In genomic region chr7:18893651-18894430, GRCm38 (mm10) we compare ENCODE assay signal across 8 mouse cellular contexts. TPM values are rescaled to one million over a fixed set of nuclear protein-coding genes. Genes with fewer than 3 reads are reported as not detected.
A peak's percentile ranks its signal among the peaks of the same experiment; 100 is the strongest.
DNase-seq lines count a peak whose midpoint lies in the region; ATAC-seq and TF ChIP-seq lines count a peak whose summit lies in the region.

No protein-coding gene starts in this region.

- DNase-seq in B cell, adult 2 months: peak; percentile 61 to 65
- DNase-seq in adrenal gland, adult 2 months: peak; percentile 84
- peak; percentile 78 for DNase-seq in embryo, embryonic 10.5 days (ENCODE audit: low spot score)
- DNase-seq in gastrocnemius, postnatal 4 days (ENCODE audit: low spot score in 2 of 2): peak; percentile 47 to 58
- peak; percentile 61 for DNase-seq in kidney, adult 11 months
- DNase-seq in liver, embryonic 14.5 days (ENCODE audit: low read depth in 3 of 3, low spot score in 3 of 3): peak; percentile 26 to 50 (median 35)
- peak; percentile 14 to 31 for DNase-seq in natural killer cell, adult 2 months (ENCODE audit: low spot score in 2 of 2)
- DNase-seq in thymus, postnatal 14 days: peak; percentile 64

- H3K36me3 ChIP-seq in liver, embryonic 14.5 days (replicated peaks; ENCODE audit: control insufficient read depth, insufficient read depth, low read depth): no peaks in the 10 kb centered on the region

- no peak overlapping the region for H3K9ac ChIP-seq in liver, embryonic 14.5 days (replicated peaks)

- 5% methylated on average over 41 of the region's 41 CpGs for WGBS in liver, embryonic 14.5 days (ENCODE audit: insufficient replicate concordance)

- H3K27ac ChIP-seq in liver, embryonic 14.5 days: no peak overlapping the region

- H3K27me3 ChIP-seq in liver, embryonic 14.5 days (ENCODE audit: control insufficient read depth, insufficient read depth, low read length): peaks cover 14% of the 10 kb centered on the region

- ATAC-seq in liver, embryonic 14.5 days (ENCODE audit: insufficient read depth): peak; percentile 44; the same call in 1 of the 2 replicates

- TF ChIP-seq EP300 in liver, embryonic 14.5 days (IDR thresholded peaks at IDR 0.05; ENCODE audit: low read depth): no peak

- H3K4me1 ChIP-seq in liver, embryonic 14.5 days (replicated peaks; ENCODE audit: control insufficient read depth in 2 of 2, insufficient read depth in 2 of 2, low read length in 1 of 2): peaks cover 0 to 2% of the 10 kb centered on the region in 2 experiments; a peak in 2 of 4 replicates

- TF ChIP-seq CTCF in liver, embryonic 14.5 days (IDR thresholded peaks at IDR 0.05; ENCODE audit: low read depth): no peak

- peak overlapping the region in 1 of 2 experiments; percentile 34; a peak in 1 of 4 replicates for H3K4me3 ChIP-seq in liver, embryonic 14.5 days (ENCODE audit: insufficient read depth in 1 of 2, low read depth in 2 of 2, low read length in 2 of 2)

- H3K9me3 ChIP-seq in liver, embryonic 14.5 days (ENCODE audit: control insufficient read depth, low read length): no peaks in the 10 kb centered on the region

- H3K4me2 ChIP-seq in liver, embryonic 14.5 days (ENCODE audit: low read depth): peak overlapping the region; percentile 58

RNA-seq across cellular contexts. Expression of gene Ccdc61, which starts 16.4 kb away (rescaled TPM):
- total RNA-seq in adrenal gland, adult 2 months (2021): 10 to 100 TPM in 1 of 2 experiments, 1 to 10 TPM in 1; 10.0 to 10.1 TPM
- 28.5 and 30.2 TPM in 2 replicates for polyA plus RNA-seq in adrenal gland, adult 2 months (2012; rRNA removed)
- 10 to 100 TPM; 12.5 to 15.7 TPM for total RNA-seq in gastrocnemius, postnatal 4 days (2021)
- polyA plus RNA-seq in liver, embryonic 14.5 days (2012; rRNA removed): 6.5 and 10.0 TPM in 2 replicates
- 5.5 and 6.7 TPM in 2 replicates for polyA plus RNA-seq in liver, embryonic 14.5 days (2014; fragmentation: Nextera tagmentation; extraction: Ambion mirVana)

RNA-seq across cellular contexts. Expression of gene Pglyrp1, which starts 22.7 kb away (rescaled TPM):
- total RNA-seq in adrenal gland, adult 2 months (2021): 1 to 10 TPM; 1.2 TPM
- polyA plus RNA-seq in adrenal gland, adult 2 months (2012; rRNA removed): 3.6 and 5.2 TPM in 2 replicates
- 1 to 10 TPM; 2.6 TPM for total RNA-seq in gastrocnemius, postnatal 4 days (2021)
- 10.5 and 15.1 TPM in 2 replicates for polyA plus RNA-seq in liver, embryonic 14.5 days (2012; rRNA removed)
- 23.2 and 32.0 TPM in 2 replicates for polyA plus RNA-seq in liver, embryonic 14.5 days (2014; fragmentation: Nextera tagmentation; extraction: Ambion mirVana)

RNA-seq across cellular contexts. Expression of gene Nova2, which starts 31.8 kb away (rescaled TPM):
- total RNA-seq in adrenal gland, adult 2 months (2021): 1 to 10 TPM; 3.5 to 4.6 TPM
- 1.7 and 1.9 TPM in 2 replicates for polyA plus RNA-seq in adrenal gland, adult 2 months (2012; rRNA removed)
- 1 to 10 TPM; 4.0 to 4.2 TPM for total RNA-seq in gastrocnemius, postnatal 4 days (2021)
- 0.11 TPM in 2 replicates for polyA plus RNA-seq in liver, embryonic 14.5 days (2012; rRNA removed)
- 0.03 and 0.05 TPM in 2 replicates for polyA plus RNA-seq in liver, embryonic 14.5 days (2014; fragmentation: Nextera tagmentation; extraction: Ambion mirVana)

RNA-seq across cellular contexts. Expression of gene Mill2, which starts 54.1 kb away (rescaled TPM):
- total RNA-seq in adrenal gland, adult 2 months (2021): 1 to 10 TPM; 7.0 to 7.5 TPM
- 4.6 and 4.9 TPM in 2 replicates for polyA plus RNA-seq in adrenal gland, adult 2 months (2012; rRNA removed)
- total RNA-seq in gastrocnemius, postnatal 4 days (2021): 1 to 10 TPM; 4.3 to 4.6 TPM
- polyA plus RNA-seq in liver, embryonic 14.5 days (2012; rRNA removed): 0.16 and 0.18 TPM in 2 replicates
- polyA plus RNA-seq in liver, embryonic 14.5 days (2014; fragmentation: Nextera tagmentation; extraction: Ambion mirVana): 0.09 and 0.19 TPM in 2 replicates

Comparison
In these comparisons a context has a peak if more than half of its experiments do, and no peak if none do; other contexts are left out.
1. DNase-seq: peak in every context shown above with its lines; median percentile 84 in adrenal gland, adult 2 months; 78 in embryo, embryonic 10.5 days; 64 in thymus, postnatal 14 days; 63 in B cell, adult 2 months; 61 in kidney, adult 11 months; 52 in gastrocnemius, postnatal 4 days; 35 in liver, embryonic 14.5 days; 22 in natural killer cell, adult 2 months.